Mouse (Mus musculus) Patski (cell line): Measurements from ENCODE around the gene Ropn1. TPM values are rescaled to one million over a fixed set of nuclear protein-coding genes. Genes with fewer than 3 reads are reported as not detected.
A peak's percentile ranks its signal among the peaks of the same experiment; 100 is the strongest.
"Not testable (repeated sequence)": the region's sequence is repeated elsewhere in the genome, so short reads cannot be mapped to it uniquely, and the experiment has no call there.

Experiments used
- ATAC-seq: fragments of 100-300 bp; one replicate; pipeline ENCODE4 v1.8.0; 2021
- CTCF ChIA-PET: fragments of 350-600 bp; sonication (Branson Sonifier 250); formaldehyde crosslinking; loops from one replicate; lab custom pipeline; 2022; ENCODE audit warnings: inconsistent platforms; lab: Charles Lee
- POLR2A ChIA-PET: fragments of 350-600 bp; sonication (Branson Sonifier 250); formaldehyde crosslinking; loops from one replicate; lab custom pipeline; 2022; ENCODE audit warnings: antibody characterized with exemption, inconsistent platforms; lab: Charles Lee
- DNase-seq: peaks from one replicate; pipeline ENCODE4 v3.0.0-alpha.2; 2011; ENCODE audit warnings: low read depth, low spot score
- H3K27me3 ChIP-seq: fragments of 371-371 bp; one replicate; pipeline ENCODE4 v1.5.1; 2021
- CTCF ChIP-seq: fragments of 100-300 bp; IDR thresholded peaks from one replicate; pipeline ENCODE4 v1.5.1; 2021
- in situ Hi-C: fragments of 300-500 bp; cut with MboI; formaldehyde crosslinking; loops from 3 replicates; pipeline ENCODE4 v1.11.1; 2018; ENCODE audit warnings: low pct_unique_long_range_greater_than_20kb, mixed read lengths
- polyA plus RNA-seq: library from polyadenylated mRNA; unstranded; gene quantifications from one replicate; pipeline ENCODE4 v1.2.3, GENCODE M21; 2021

Gene Ropn1
- polyA plus RNA-seq, 1 experiment from 2014 or later, result not detected

DNA sequence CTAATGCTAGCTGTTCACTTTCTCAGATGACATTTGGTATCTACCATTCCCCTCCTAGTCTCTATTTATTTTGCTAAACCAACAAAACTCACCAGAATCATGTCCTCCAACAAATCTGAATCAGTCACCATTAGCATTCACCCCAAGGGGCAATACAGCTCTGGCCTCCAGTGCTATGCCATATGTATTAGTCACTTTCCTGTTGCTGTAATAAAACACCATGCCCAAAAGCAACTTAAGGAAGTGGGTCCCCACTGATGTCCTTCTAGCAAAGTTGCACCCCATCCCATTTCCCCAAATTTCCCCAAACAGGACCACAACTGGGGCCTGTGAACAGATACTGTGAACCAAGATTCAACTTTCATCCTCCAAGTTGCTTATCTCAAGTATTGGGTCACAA is 32.1 kb downstream of the Ropn1 start:
- ChIA-PET CTCF (no interaction called here), POLR2A (no interaction called here)
- in situ Hi-C loops, result no loop called here
- H3K27me3 ChIP-seq, result no peaks in the 10 kb centered on the region
- DNase-seq (no peak), ATAC-seq (no peak)
- no peak for TF ChIP-seq CTCF

GRCm38 (mm10) chr16:34689879-34690278 is 40.2 kb downstream of the Ropn1 start:
- CTCF ChIA-PET, result interaction anchor here (5.0 kb wide), 1 partner anchor 10 kb away, joined by 22 read pairs; no protein-coding TSS in a partner anchor
- no peak for TF ChIP-seq CTCF
- no peak for DNase-seq
- POLR2A ChIA-PET, result interaction anchor here (0.9 kb wide), 1 partner anchor 181 kb away, joined by 3 read pairs; no protein-coding TSS in a partner anchor
- ATAC-seq, result no peak
- no peaks in the 10 kb centered on the region for H3K27me3 ChIP-seq
- in situ Hi-C loops, result no loop called here

DNA sequence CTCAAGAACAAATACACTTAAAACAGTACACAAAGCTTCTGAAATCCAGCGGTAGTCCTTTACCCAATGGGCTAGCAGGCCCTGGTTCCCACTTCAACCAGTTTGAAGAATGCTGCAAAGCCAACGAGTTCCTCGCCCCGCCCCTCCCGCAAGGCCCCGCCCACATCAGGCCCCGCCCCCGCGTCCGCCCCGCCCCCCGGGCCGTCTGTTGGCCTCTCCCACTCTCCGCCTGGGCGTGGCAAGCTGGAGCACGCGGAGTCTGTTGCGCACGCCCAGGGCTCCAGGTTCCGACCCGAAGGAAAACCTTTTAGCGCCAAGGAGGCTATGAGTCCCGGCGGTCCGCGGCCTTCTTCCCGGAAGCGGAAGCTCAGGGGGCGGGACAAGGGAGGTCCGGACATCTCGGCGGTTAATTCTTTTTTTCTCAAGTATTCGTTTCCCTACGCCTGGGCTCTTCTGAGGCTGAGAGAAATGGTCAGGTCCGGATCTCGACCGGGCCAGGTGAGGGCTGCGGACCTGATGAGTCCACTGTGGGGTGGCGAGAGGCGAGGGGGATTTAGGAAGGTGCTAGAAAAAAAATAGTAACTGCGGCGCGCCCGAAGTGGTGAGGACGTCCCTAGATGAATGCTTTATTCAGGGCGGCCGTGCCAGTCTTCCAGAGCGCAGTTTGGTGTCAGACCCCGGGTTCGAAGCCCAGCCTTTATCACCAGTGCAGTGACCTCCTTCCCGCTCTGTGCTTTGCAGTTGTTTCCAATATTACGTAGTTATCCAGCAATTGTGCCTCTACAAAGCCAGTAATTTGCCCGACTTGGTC is 40.8 kb downstream of the Ropn1 start, which contains the start of gene Ccdc14:
Gene Ccdc14 (plus strand): TSS at position 283 of the 811 bp plus-strand sequence.
- ATAC-seq, result peak; percentile 88
- TF ChIP-seq CTCF, result no peak
- no peaks in the 10 kb centered on the region for H3K27me3 ChIP-seq
- peak; percentile 39 for DNase-seq
- ChIA-PET CTCF (interaction anchor here (5.0 kb wide), 1 partner anchor 9 kb away, joined by 22 read pairs; no protein-coding TSS in a partner anchor), POLR2A (interaction anchor here (0.9 kb wide), 1 partner anchor 180 kb away, joined by 3 read pairs; no protein-coding TSS in a partner anchor)
- in situ Hi-C loops, result no loop called here

DNA sequence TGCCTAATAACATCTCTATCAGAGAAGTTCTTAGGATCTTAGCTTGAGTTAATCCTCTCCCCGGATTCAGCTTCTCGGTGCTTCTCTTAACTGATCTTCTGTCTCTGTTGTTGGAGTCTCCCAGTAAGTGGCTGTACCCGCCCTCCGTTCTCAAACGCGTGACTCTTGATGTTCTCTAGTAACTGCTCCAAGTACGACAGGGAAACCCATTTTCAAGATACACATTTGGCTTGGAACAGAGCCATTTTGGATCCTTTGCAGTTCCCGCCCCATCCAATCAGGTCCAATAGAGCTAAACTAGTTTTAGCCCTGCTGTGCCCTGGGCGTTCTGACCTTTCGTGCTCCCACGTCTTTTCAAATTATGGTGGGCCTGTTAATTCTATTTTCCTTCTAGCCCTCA is 41.4 kb downstream of the Ropn1 start:
- DNase-seq (no peak), ATAC-seq (no peak)
- ChIA-PET CTCF (interaction anchor here (5.0 kb wide), 1 partner anchor 9 kb away, joined by 22 read pairs; no protein-coding TSS in a partner anchor), POLR2A (interaction anchor here (1.3 kb wide), 1 partner anchor 23 kb away, joined by 7 read pairs; no protein-coding TSS in a partner anchor)
- no peak for TF ChIP-seq CTCF
- in situ Hi-C loops, result no loop called here
- no peaks in the 10 kb centered on the region for H3K27me3 ChIP-seq

GRCm38 (mm10) chr16:34694477-34694876 is 44.8 kb downstream of the Ropn1 start:
- no peaks in the 10 kb centered on the region for H3K27me3 ChIP-seq
- no peak for DNase-seq
- no peak for ATAC-seq
- CTCF ChIA-PET, result interaction anchor here (1.4 to 2.1 kb wide), 2 partner anchors 28 to 30 kb away, joined by 3 to 5 read pairs; no protein-coding TSS in a partner anchor
- TF ChIP-seq CTCF, result no peak
- POLR2A ChIA-PET, result interaction anchor here (0.6 kb wide), 1 partner anchor 161 kb away, joined by 4 read pairs; no protein-coding TSS in a partner anchor
- in situ Hi-C loops, result no loop called here

GRCm38 (mm10) chr16:34698721-34699120 is 49.0 kb downstream of the Ropn1 start:
- ATAC-seq, in situ Hi-C loops, DNase-seq, H3K27me3 ChIP-seq: not testable (repeated sequence)
- ChIA-PET POLR2A (interaction anchor here (1.0 kb wide), 1 partner anchor 55 kb away, joined by 3 read pairs; no protein-coding TSS in a partner anchor), CTCF (interaction anchor here (0.7 to 3.7 kb wide), 10 partner anchors 9 to 506 kb away, joined by 3 to 40 read pairs (median 4); partner anchors contain the start of genes Ccdc14 and Ropn1)

DNA sequence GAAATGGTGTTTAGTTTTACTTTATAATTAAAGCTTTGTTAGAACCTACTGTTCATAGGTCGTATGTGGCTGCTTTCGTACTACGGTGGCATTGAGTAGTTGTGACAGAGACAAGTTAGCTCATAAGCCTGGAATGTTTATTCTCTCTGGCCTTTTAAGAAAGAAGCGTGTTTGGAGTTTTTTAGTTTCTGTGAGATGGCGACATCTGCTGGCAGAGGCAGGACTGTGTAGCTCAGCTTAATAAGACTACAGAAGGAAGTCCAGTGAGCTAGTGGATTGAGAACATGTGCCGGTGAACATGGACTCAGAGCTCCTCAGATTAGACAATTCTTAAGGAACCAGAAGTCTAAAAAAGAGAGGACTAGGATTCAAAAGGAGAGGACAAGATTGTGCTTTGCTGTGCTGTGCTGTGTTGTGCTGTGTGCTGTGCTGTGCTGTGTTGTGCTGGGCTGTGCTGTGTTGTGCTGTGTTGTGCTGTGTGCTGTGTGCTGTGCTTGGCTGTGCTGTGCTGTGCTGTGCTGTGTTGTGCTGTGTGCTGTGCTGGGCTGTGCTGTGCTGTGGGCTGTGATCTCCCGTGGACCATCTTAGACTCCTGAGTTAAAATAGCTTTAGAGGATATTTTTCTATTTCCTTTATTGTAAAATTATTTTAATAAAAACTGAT is 50.6 kb downstream of the Ropn1 start:
- ATAC-seq (peak; percentile 87), DNase-seq (peak; percentile 50)
- ChIA-PET POLR2A (no interaction called here), CTCF (interaction anchor here (0.7 to 4.2 kb wide), 22 partner anchors 11 to 508 kb away, joined by 3 to 40 read pairs (median 4); partner anchors contain the start of genes Ccdc14 and Ropn1)
- in situ Hi-C loops, result loop anchor here (5.0 to 10.0 kb wide), 4 partner anchors 33 to 505 kb away; no protein-coding TSS in a partner anchor
- no peaks in the 10 kb centered on the region for H3K27me3 ChIP-seq
- peak; percentile 92 for TF ChIP-seq CTCF

GRCm38 (mm10) chr16:34700828-34701216 is 51.1 kb downstream of the Ropn1 start:
- in situ Hi-C loops, result loop anchor here (5.0 to 10.0 kb wide), 4 partner anchors 34 to 506 kb away; no protein-coding TSS in a partner anchor
- POLR2A ChIA-PET, result interaction anchor here (1.0 kb wide), 1 partner anchor 27 kb away, joined by 3 read pairs; no protein-coding TSS in a partner anchor
- CTCF ChIA-PET, result interaction anchor here (1.0 to 4.2 kb wide), 16 partner anchors 10 to 508 kb away, joined by 3 to 40 read pairs (median 5); partner anchors contain the start of gene Ccdc14
- ATAC-seq (no peak), DNase-seq (no peak)
- H3K27me3 ChIP-seq, result no peaks in the 10 kb centered on the region
- TF ChIP-seq CTCF, result no peak

DNA sequence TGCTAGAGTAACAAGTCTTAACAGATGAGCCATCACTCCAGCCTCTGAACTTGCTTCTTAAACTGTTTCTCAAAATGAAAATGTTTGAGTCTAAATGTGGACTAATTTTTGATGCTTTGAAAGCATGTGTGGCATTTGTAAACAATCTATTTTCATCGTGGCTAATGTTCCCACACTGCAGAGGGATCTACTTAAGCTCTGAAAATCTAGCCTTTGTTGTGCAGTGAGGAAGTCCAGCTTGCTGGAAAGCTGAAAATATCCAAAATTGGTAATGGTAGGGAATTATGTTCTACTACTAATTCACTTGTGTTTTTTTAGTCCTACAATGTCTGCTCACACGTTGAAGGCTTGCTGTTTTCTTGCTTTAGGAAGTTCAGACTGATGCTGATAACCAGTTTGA is 56.3 kb downstream of the Ropn1 start:
- ChIA-PET CTCF (interaction anchor here (1.3 to 2.3 kb wide), 2 partner anchors 16 to 39 kb away, joined by 5 to 7 read pairs; no protein-coding TSS in a partner anchor), POLR2A (no interaction called here)
- no peak for ATAC-seq
- DNase-seq, result no peak
- in situ Hi-C loops, result loop anchor here (10.0 kb wide), 1 partner anchor 511 kb away; no protein-coding TSS in a partner anchor
- H3K27me3 ChIP-seq, result no peaks in the 10 kb centered on the region
- no peak for TF ChIP-seq CTCF

GRCm38 (mm10) chr16:34706487-34706946 is 56.8 kb downstream of the Ropn1 start:
- ATAC-seq, result no peak
- in situ Hi-C loops, result loop anchor here (10.0 kb wide), 1 partner anchor 512 kb away; no protein-coding TSS in a partner anchor
- H3K27me3 ChIP-seq, result no peaks in the 10 kb centered on the region
- DNase-seq, result no peak
- no peak for TF ChIP-seq CTCF
- ChIA-PET POLR2A (interaction anchor here (0.6 kb wide), 1 partner anchor 89 kb away, joined by 3 read pairs; no protein-coding TSS in a partner anchor), CTCF (interaction anchor here (1.3 to 2.3 kb wide), 2 partner anchors 15 to 39 kb away, joined by 5 to 7 read pairs; no protein-coding TSS in a partner anchor)
